Mouse (Mus musculus) layer of hippocampus, adult 18-20 months (tissue): ENCODE results near the gene Fam83d. TPM values are rescaled to one million over a fixed set of nuclear protein-coding genes. Genes with fewer than 3 reads are reported as not detected.

Experiments
- DNase-seq, 2 experiments: peaks; one replicate each; pipeline ENCODE4 v3.0.0; 2022; ENCODE audit warnings: low spot score in 2 of 2
- microRNA-seq, 2 experiments: library from miRNA; unstranded; fragments of <30 nt; microRNA quantifications; one replicate each; pipeline ENCODE4 v1.2.0; 2021
- total RNA-seq, 2 experiments: library from RNA; stranded (reverse); gene quantifications; 2 replicates each; pipeline ENCODE4 v1.2.3; 2021

The Fam83d gene
- total RNA-seq, 2 experiments from 2014 or later = 4.6 to 4.7 TPM

DNA sequence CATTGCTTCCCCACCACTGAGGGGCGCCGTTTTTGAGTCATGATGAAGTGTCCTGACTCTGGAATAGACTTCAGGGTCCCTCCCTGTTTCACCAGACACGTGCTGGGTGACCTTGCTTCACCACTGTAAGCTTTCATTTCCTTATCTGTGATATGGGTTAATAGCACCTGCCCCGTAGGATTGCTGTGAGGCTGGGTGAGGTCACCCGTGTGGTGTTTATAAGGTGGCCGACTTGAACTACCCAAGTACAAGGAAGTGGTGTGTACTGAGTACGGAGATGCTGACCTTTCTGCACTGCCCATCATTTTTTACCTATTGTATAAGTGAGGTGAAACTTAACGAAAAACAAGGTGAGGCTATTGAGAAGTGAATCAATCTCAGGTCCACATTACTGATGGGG, 35.7 kb downstream of the Fam83d start:
- no peak for DNase-seq

DNA sequence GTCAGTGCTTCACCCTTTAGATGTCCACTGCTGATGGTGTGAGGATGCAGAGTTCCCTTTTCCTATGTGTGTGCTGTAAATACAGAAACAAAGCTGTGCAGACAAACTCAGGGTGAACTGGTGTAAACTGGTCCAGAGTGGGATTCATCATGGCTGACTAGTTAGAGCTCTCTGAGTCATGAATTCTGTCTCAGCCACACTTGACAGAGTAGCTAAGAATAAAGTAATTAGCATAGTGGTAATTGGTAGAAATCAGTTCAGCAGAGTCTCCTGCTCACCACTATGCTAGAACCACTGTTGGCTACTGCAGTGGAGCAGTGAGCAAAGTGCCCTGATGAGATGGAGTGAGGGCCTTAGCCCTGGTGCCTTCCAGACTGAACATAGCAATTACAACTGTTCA, 47.8 kb downstream of the Fam83d start:
- DNase-seq = no peak

DNA sequence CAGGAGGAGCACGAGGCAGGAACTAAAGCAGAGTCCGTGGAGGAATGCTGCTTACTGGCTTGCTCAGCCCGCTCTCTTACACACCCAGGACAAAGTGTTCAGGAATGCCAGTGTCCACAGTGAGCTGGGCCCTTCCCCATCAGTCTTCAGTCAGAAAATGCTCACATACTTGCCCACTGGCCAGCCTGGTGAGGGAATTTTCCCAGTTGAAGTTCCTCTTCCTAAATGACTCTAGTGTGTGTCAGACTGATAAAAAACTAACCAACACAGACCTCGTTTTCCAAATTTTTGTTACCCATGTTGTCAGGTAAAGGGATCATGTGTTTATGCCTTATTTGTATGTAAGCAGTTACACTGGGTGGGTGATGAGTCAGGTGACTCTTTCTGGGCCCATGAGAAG, 48.3 kb downstream of the Fam83d start:
- no peak for DNase-seq

DNA sequence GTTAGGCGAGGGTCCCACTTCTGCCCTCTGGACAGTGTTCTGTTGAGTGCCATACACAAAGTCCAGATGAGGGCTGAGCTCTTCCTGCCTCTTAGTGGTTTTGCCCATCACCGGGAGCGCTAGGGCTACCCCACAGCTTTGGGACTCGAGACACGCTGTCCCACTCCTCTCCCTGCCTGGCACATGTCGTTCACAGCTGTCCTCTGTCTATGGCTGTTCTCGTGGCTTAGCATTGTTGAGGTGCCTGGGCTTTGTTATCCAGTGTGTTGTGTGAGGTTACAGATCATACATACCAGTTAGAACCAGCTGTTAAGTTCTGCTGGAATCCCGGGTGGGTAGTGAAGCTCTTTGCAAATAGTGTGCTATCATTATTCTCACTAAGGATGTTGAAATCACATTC, 49.8 kb downstream of the Fam83d start:
- no peak for DNase-seq

DNA sequence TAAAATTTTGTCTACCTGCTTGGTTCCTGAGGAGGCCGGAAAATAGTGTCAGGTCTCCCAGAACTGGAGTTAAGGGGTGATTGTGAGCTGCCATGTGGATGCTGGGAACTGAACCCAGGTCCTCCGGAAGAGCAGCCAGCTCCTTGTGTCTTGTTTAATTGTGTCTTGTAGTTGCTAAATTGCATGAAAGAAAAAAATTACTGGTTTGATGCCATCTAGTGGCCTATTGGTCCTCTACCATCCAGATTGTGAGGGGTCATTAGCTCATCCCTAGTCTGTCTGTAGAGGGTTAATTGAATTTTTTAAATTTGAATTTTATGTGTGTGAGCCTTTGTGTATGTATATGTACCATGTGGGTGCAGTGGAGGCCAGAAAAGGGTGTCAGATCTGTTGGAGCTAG, 60.2 kb downstream of the Fam83d start:
- DNase-seq = no peak

DNA sequence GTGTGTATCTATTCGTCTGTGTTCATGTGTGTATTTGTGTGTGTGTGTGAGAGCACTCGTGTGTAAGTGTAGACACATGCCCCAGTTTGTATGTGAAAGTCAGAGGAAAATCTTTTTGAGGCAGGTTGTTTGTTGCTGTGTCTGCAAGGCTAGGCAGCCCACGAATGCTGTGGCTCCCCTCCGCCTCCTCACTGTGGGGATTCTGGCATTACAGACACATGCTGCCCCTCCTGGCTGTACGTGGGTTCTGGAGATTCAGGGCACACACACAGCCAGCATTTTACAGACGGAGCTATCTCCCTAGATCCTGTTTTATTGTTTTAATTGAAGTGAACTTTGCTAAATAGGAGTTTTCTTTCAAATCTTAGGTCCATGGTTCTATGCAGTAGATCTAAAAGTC, 61.9 kb downstream of the Fam83d start:
- DNase-seq = peak in 1 of 2 experiments; percentile 47

DNA sequence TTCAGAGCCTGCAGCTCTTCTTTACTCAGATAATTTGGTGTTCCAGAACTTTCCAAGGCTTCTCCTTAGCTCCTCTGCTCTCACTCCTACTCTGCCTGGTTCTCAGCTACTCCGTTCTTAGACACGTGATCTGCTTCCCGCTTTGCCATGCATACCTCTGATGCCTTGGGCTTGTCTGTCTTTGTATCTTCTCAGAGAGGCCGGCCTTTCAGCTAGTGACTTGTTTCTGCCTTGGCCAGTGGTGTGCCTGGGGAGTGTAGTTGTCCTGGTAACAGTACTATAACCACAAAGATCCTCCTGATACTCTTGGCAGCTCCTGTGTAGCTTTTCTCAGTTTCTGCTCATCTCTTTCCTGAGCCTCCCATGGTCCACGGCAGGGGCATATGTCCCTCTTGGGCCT, 65.3 kb downstream of the Fam83d start:
- DNase-seq = no peak

DNA sequence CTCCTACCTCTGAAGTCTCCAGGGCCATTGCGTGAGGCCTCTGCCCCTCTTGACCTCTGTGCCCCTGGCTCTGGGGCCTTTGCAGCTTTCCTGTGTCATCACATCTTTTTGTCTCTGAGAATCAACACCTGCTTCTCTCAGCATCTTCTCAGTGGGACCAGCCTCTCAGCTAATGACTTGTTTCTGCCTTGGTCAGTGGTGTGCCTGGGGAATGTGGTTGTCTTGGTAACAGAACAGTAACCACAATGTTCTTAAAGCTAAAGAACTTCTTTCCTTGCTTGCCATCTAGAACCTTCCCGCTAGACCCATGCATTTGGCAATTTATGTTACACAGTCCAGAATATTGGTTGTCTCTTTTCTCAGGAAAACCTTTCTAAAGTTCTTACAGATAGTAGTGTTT, 65.8 kb downstream of the Fam83d start:
- no peak for DNase-seq

Small RNA genes lying within 50 kb of the gene (microRNA-seq; reads per million reads assigned to microRNA genes)
- 0 reads per million in 2 experiments for gene Gm26141

Other genes starting within 250 kb of the Fam83d start
- gene Slc32a1, start 157.3 kb upstream of the Fam83d start, total RNA-seq = 10 to 100 TPM; 71.2 to 76.5 TPM
- gene Actr5, start 143.2 kb upstream of the Fam83d start, total RNA-seq = 10 to 100 TPM; 10.3 to 12.7 TPM
- gene Ppp1r16b, start 102.7 kb upstream of the Fam83d start, total RNA-seq = 100 to 1,000 TPM; 141 to 144 TPM
- 10 to 100 TPM; 16.8 to 20.4 TPM for gene Dhx35, start 26.7 kb downstream of the Fam83d start, total RNA-seq